Mouse (Mus musculus): ENCODE measurements around the gene Nell2. TPM values are rescaled to one million over a fixed set of nuclear protein-coding genes. Genes with fewer than 3 reads are reported as not detected.

Gene Nell2
- polyA plus RNA-seq, 1 experiment from 2014 or later, result 1.8 TPM

DNA sequence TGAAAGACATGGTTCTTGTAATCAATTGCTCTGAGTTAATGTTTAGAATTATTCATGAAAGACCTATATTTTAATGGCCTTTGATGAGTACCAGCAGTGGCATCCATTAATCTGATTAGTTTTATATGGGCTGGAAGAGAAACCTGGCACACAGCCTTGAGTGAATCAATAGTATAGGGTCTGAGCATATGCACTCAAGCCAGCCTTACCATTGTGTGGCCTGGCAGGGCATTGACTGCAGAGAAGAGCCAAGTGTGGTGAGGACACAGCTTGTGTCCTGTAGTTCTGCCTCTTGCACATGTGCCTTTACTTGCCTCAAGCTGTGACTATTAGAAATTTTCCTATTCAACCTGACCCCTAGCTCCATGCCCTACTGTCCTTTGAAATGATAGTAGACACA lies 426.8 kb downstream of the Nell2 start:
- DNase-seq (ENCODE audit: low spot score) (no peak), ATAC-seq (replicated peaks; ENCODE audit: low FRiP score) (no peak)
- H3K27ac ChIP-seq (ENCODE audit: low read depth, low read length), result no peak overlapping the region
- H3K9ac ChIP-seq (ENCODE audit: low read depth, low read length), result no peak overlapping the region
- H3K27me3 ChIP-seq (replicated peaks; ENCODE audit: control insufficient read depth, insufficient read depth, low read length), result no peaks in the 10 kb centered on the region
- H3K4me2 ChIP-seq, result no peak overlapping the region
- no peaks in the 10 kb centered on the region for H3K9me3 ChIP-seq (ENCODE audit: control insufficient read depth, low read length)
- no peaks in the 10 kb centered on the region for H3K36me3 ChIP-seq (ENCODE audit: control insufficient read depth, insufficient read depth, low read length)
- H3K4me3 ChIP-seq (ENCODE audit: low read depth, low read length), result no peak overlapping the region
- no peaks in the 10 kb centered on the region for H3K4me1 ChIP-seq (replicated peaks; ENCODE audit: control insufficient read depth, insufficient read depth, low read length)

- no peaks in the 10 kb centered on the region for H3K4me1 ChIP-seq (replicated peaks; ENCODE audit: control insufficient read depth, insufficient read depth, low read length)
- 85% methylated on average over 7 of the region's 7 CpGs for WGBS
- DNase-seq (ENCODE audit: low spot score) (no peak), ATAC-seq (replicated peaks; ENCODE audit: low FRiP score) (no peak)
- H3K9me3 ChIP-seq (ENCODE audit: control insufficient read depth, low read length), result no peaks in the 10 kb centered on the region
- H3K27ac ChIP-seq (ENCODE audit: low read depth, low read length), result no peak overlapping the region
- no peak overlapping the region for H3K4me3 ChIP-seq (ENCODE audit: low read depth, low read length)
- H3K27me3 ChIP-seq (replicated peaks; ENCODE audit: control insufficient read depth, insufficient read depth, low read length), result no peaks in the 10 kb centered on the region
- no peaks in the 10 kb centered on the region for H3K36me3 ChIP-seq (ENCODE audit: control insufficient read depth, insufficient read depth, low read length)
- H3K4me2 ChIP-seq, result no peak overlapping the region
- H3K9ac ChIP-seq (ENCODE audit: low read depth, low read length), result no peak overlapping the region
Measured at GRCm38 (mm10) chr15:95100133-95100532, 428.2 kb downstream of the Nell2 start.

- WGBS, result 75% methylated on average over 7 of the region's 7 CpGs
- H3K9ac ChIP-seq (ENCODE audit: low read depth, low read length), result no peak overlapping the region
Measured at GRCm38 (mm10) chr15:95085962-95086361, 442.4 kb downstream of the Nell2 start.

DNA sequence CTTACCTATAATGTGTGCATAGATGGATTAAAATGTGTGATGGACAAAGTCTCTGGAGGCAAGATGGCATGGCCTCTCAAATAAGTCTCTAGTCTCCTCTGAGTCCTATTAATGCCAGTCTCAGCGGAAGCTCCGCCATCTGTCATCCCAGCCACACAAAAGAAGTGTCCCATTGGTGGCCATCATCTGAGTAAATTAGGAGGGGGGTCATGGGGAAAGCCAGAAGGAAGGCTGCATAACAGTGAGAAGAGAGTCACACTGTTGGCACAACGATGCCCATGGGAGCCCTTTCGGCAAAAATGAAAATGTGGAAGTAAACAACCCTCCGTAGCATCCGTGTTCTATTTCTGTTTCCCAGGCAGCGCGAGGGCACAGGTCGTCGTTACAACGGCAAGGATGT lies 446.7 kb downstream of the Nell2 start:
- no peak for ATAC-seq (replicated peaks; ENCODE audit: low FRiP score)
- Histone ChIP-seq H3K36me3 (ENCODE audit: control insufficient read depth, insufficient read depth, low read length) (no peaks in the 10 kb centered on the region), H3K9ac (ENCODE audit: low read depth, low read length) (no peak overlapping the region), H3K4me3 (ENCODE audit: low read depth, low read length) (no peak overlapping the region), H3K4me1 (replicated peaks; ENCODE audit: control insufficient read depth, insufficient read depth, low read length) (no peaks in the 10 kb centered on the region), H3K9me3 (ENCODE audit: control insufficient read depth, low read length) (no peaks in the 10 kb centered on the region), H3K4me2 (no peak overlapping the region), H3K27me3 (replicated peaks; ENCODE audit: control insufficient read depth, insufficient read depth, low read length) (no peaks in the 10 kb centered on the region), H3K27ac (ENCODE audit: low read depth, low read length) (no peak overlapping the region)
- DNase-seq (ENCODE audit: low spot score), result no peak
- WGBS, result 86% methylated on average over 11 of the region's 11 CpGs

More at GRCm38 (mm10) chr15:95085962-95086361, 442.4 kb downstream of the Nell2 start:
- Histone ChIP-seq H3K36me3 (ENCODE audit: control insufficient read depth, insufficient read depth, low read length) (no peaks in the 10 kb centered on the region), H3K9me3 (ENCODE audit: control insufficient read depth, low read length) (no peaks in the 10 kb centered on the region), H3K27ac (ENCODE audit: low read depth, low read length) (no peak overlapping the region), H3K4me1 (replicated peaks; ENCODE audit: control insufficient read depth, insufficient read depth, low read length) (no peaks in the 10 kb centered on the region), H3K4me3 (ENCODE audit: low read depth, low read length) (no peak overlapping the region), H3K27me3 (replicated peaks; ENCODE audit: control insufficient read depth, insufficient read depth, low read length) (no peaks in the 10 kb centered on the region), H3K4me2 (no peak overlapping the region)
- DNase-seq (ENCODE audit: low spot score) (no peak), ATAC-seq (replicated peaks; ENCODE audit: low FRiP score) (no peak)

GRCm38 (mm10) chr15:95075356-95075755 lies 453.0 kb downstream of the Nell2 start:
- ATAC-seq (replicated peaks; ENCODE audit: low FRiP score), result no peak
- H3K4me2 ChIP-seq, result no peak overlapping the region
- H3K27ac ChIP-seq (ENCODE audit: low read depth, low read length), result no peak overlapping the region
- no peak overlapping the region for H3K4me3 ChIP-seq (ENCODE audit: low read depth, low read length)
- H3K9ac ChIP-seq (ENCODE audit: low read depth, low read length), result no peak overlapping the region
- no peak for DNase-seq (ENCODE audit: low spot score)
- no peaks in the 10 kb centered on the region for H3K4me1 ChIP-seq (replicated peaks; ENCODE audit: control insufficient read depth, insufficient read depth, low read length)
- 82% methylated on average over 12 of the region's 12 CpGs for WGBS
- H3K9me3 ChIP-seq (ENCODE audit: control insufficient read depth, low read length), result no peaks in the 10 kb centered on the region; the same call in 1 of the 2 replicates
- H3K27me3 ChIP-seq (replicated peaks; ENCODE audit: control insufficient read depth, insufficient read depth, low read length), result no peaks in the 10 kb centered on the region
- H3K36me3 ChIP-seq (ENCODE audit: control insufficient read depth, insufficient read depth, low read length), result no peaks in the 10 kb centered on the region

- Histone ChIP-seq H3K4me2 (no peak overlapping the region), H3K9ac (ENCODE audit: low read depth, low read length) (no peak overlapping the region), H3K27ac (ENCODE audit: low read depth, low read length) (no peak overlapping the region), H3K36me3 (ENCODE audit: control insufficient read depth, insufficient read depth, low read length) (no peaks in the 10 kb centered on the region), H3K27me3 (replicated peaks; ENCODE audit: control insufficient read depth, insufficient read depth, low read length) (no peaks in the 10 kb centered on the region), H3K9me3 (ENCODE audit: control insufficient read depth, low read length) (no peaks in the 10 kb centered on the region; the same call in 1 of the 2 replicates), H3K4me1 (replicated peaks; ENCODE audit: control insufficient read depth, insufficient read depth, low read length) (no peaks in the 10 kb centered on the region), H3K4me3 (ENCODE audit: low read depth, low read length) (no peak overlapping the region)
- WGBS, result 83% methylated on average over 7 of the region's 7 CpGs
- no peak for ATAC-seq (replicated peaks; ENCODE audit: low FRiP score)
- no peak for DNase-seq (ENCODE audit: low spot score)
Measured at GRCm38 (mm10) chr15:95070881-95071280, 457.5 kb downstream of the Nell2 start.

GRCm38 (mm10) chr15:95068799-95069198 lies 459.6 kb downstream of the Nell2 start:
- Histone ChIP-seq H3K9me3 (ENCODE audit: control insufficient read depth, low read length) (no peaks in the 10 kb centered on the region; the same call in 1 of the 2 replicates), H3K27ac (ENCODE audit: low read depth, low read length) (no peak overlapping the region), H3K4me1 (replicated peaks; ENCODE audit: control insufficient read depth, insufficient read depth, low read length) (no peaks in the 10 kb centered on the region), H3K4me3 (ENCODE audit: low read depth, low read length) (no peak overlapping the region), H3K27me3 (replicated peaks; ENCODE audit: control insufficient read depth, insufficient read depth, low read length) (no peaks in the 10 kb centered on the region), H3K9ac (ENCODE audit: low read depth, low read length) (no peak overlapping the region), H3K36me3 (ENCODE audit: control insufficient read depth, insufficient read depth, low read length) (no peaks in the 10 kb centered on the region), H3K4me2 (no peak overlapping the region)
- ATAC-seq (replicated peaks; ENCODE audit: low FRiP score) (no peak), DNase-seq (ENCODE audit: low spot score) (no peak)
- 84% methylated on average over 1 of the region's 1 CpGs for WGBS

DNA sequence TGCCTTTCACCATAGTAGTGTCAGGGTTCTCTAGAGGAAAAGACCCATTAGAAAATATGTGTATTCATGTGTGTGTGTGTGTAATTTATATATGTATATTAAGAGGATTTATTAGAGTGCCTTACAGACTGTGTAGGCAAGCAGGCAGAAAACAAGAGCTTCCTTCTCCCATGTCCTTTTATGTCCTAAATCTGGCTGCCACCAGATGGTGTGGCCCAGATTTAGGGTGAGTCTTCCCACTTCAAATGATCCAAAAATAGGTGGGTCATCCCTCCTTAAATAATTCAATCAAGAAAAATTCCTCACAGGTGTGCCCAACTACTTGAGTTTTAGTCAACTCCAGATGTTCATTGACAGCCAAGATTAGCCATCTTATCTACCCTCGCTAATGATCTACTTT lies 460.3 kb downstream of the Nell2 start:
- 76% methylated on average over 1 of the region's 1 CpGs for WGBS
- ATAC-seq (replicated peaks; ENCODE audit: low FRiP score) (no peak), DNase-seq (ENCODE audit: low spot score) (no peak)

GRCm38 (mm10) chr15:95055081-95055650 lies 473.2 kb downstream of the Nell2 start:
- 86% methylated on average over 8 of the region's 8 CpGs for WGBS
- no peaks in the 10 kb centered on the region for H3K27me3 ChIP-seq (replicated peaks; ENCODE audit: control insufficient read depth, insufficient read depth, low read length)
- H3K36me3 ChIP-seq (ENCODE audit: control insufficient read depth, insufficient read depth, low read length), result no peaks in the 10 kb centered on the region
- peaks cover 2% of the 10 kb centered on the region; the same call in 1 of the 2 replicates for H3K9me3 ChIP-seq (ENCODE audit: control insufficient read depth, low read length)
- H3K9ac ChIP-seq (ENCODE audit: low read depth, low read length), result no peak overlapping the region
- no peak overlapping the region for H3K4me3 ChIP-seq (ENCODE audit: low read depth, low read length)
- ATAC-seq (replicated peaks; ENCODE audit: low FRiP score) (no peak), DNase-seq (ENCODE audit: low spot score) (no peak)
- H3K27ac ChIP-seq (ENCODE audit: low read depth, low read length), result no peak overlapping the region
- H3K4me1 ChIP-seq (replicated peaks; ENCODE audit: control insufficient read depth, insufficient read depth, low read length), result no peaks in the 10 kb centered on the region
- H3K4me2 ChIP-seq, result no peak overlapping the region

More for the DNA sequence above, 460.3 kb downstream of the Nell2 start:
- H3K27me3 ChIP-seq (replicated peaks; ENCODE audit: control insufficient read depth, insufficient read depth, low read length), result no peaks in the 10 kb centered on the region
- H3K27ac ChIP-seq (ENCODE audit: low read depth, low read length), result no peak overlapping the region
- H3K9ac ChIP-seq (ENCODE audit: low read depth, low read length), result no peak overlapping the region
- no peaks in the 10 kb centered on the region for H3K4me1 ChIP-seq (replicated peaks; ENCODE audit: control insufficient read depth, insufficient read depth, low read length)
- H3K4me3 ChIP-seq (ENCODE audit: low read depth, low read length), result no peak overlapping the region
- H3K4me2 ChIP-seq, result no peak overlapping the region
- H3K36me3 ChIP-seq (ENCODE audit: control insufficient read depth, insufficient read depth, low read length), result no peaks in the 10 kb centered on the region
- H3K9me3 ChIP-seq (ENCODE audit: control insufficient read depth, low read length), result no peaks in the 10 kb centered on the region; the same call in 1 of the 2 replicates
